Mouse (Mus musculus) central nervous system, embryonic 14 days (tissue): ENCODE results near the gene Rpp21. TPM values are rescaled to one million over a fixed set of nuclear protein-coding genes. Genes with fewer than 3 reads are reported as not detected.

Source experiments
- polyA plus RNA-seq: library from polyadenylated mRNA; depleted of rRNA; stranded (reverse); fragments of >200 nt; gene quantifications from 2 replicates; pipeline ENCODE4 v1.2.3, GENCODE M21; 2012; rRNA removed

The Rpp21 gene
- polyA plus RNA-seq = 84.7 and 93.7 TPM in 2 replicates

GRCm38 (mm10) chr17:36257969-36258368 is at the start of gene Rpp21:
TSS of gene Rpp21 (minus strand) at chr17:36258069.

GRCm38 (mm10) chr17:36286390-36286789 is 28.5 kb upstream of the Rpp21 start, which contains the start of gene H2-M10.2:
TSS of gene H2-M10.2 (minus strand) at chr17:36286490.

GRCm38 (mm10) chr17:36271586-36272256 is 13.9 kb upstream of the Rpp21 start, which contains the start of gene Trim39:
TSS of gene Trim39 (minus strand) at chr17:36272247.

Other genes starting within 250 kb of the Rpp21 start
- 0.39 and 0.44 TPM in 2 replicates for gene H2-T24, start 237.5 kb downstream of the Rpp21 start, polyA plus RNA-seq
- 8.6 and 10.6 TPM in 2 replicates for gene H2-T23, start 225.2 kb downstream of the Rpp21 start, polyA plus RNA-seq
- 8.4 and 13.7 TPM in 2 replicates for gene H2-T22, start 215.3 kb downstream of the Rpp21 start, polyA plus RNA-seq
- not detected in 2 replicates for gene Gm6034, start 215.1 kb downstream of the Rpp21 start, polyA plus RNA-seq
- gene Gm11127, start 199.7 kb downstream of the Rpp21 start, polyA plus RNA-seq = 0.05 TPM in 1 of 2 replicates, not detected in the other
- not detected in 2 replicates for gene Gm19684, start 136.4 kb downstream of the Rpp21 start, polyA plus RNA-seq
- gene Gm7030, start 128.6 kb downstream of the Rpp21 start, polyA plus RNA-seq = not detected in 2 replicates
- gene Gm8909, start 89.5 kb downstream of the Rpp21 start, polyA plus RNA-seq = not detected in 2 replicates
- gene H2-T3, start 67.8 kb downstream of the Rpp21 start, polyA plus RNA-seq = not detected in 2 replicates
- gene Trim39, start 14.2 kb upstream of the Rpp21 start, polyA plus RNA-seq = 54.5 and 56.0 TPM in 2 replicates
- gene H2-M10.2, start 28.4 kb upstream of the Rpp21 start, polyA plus RNA-seq = not detected in 2 replicates
- gene H2-M10.1, start 68.1 kb upstream of the Rpp21 start, polyA plus RNA-seq = not detected in 2 replicates
- not detected in 2 replicates for gene H2-M10.3, start 110.3 kb upstream of the Rpp21 start, polyA plus RNA-seq
- not detected in 2 replicates for gene H2-M10.4, start 204.3 kb upstream of the Rpp21 start, polyA plus RNA-seq